Mouse (Mus musculus) hindbrain, embryonic 14.5 days (tissue): ENCODE data around the gene Wdr13. TPM values are rescaled to one million over a fixed set of nuclear protein-coding genes. Genes with fewer than 3 reads are reported as not detected.

Experiments
- ATAC-seq: fragments of 200-750 bp; cut with Nextera tagmentation; 2 replicates; pipeline ENCODE4 v1.8.0; 2017; ENCODE audit warnings: moderate number of reproducible peaks, mild to moderate bottlenecking, moderate TSS enrichment, moderate library complexity; ENCODE audit not compliant: low FRiP score
- DNase-seq: peaks from one replicate; pipeline ENCODE4 v3.0.0-alpha.2; 2015; ENCODE audit warnings: low spot score
- H3K27ac ChIP-seq: fragments of 300-500 bp; sonication (generic); 2 replicates; pipeline ENCODE4 v1.5.1; 2014; ENCODE audit warnings: mild to moderate bottlenecking, moderate library complexity
- H3K27me3 ChIP-seq: fragments of 300-500 bp; sonication (generic); 2 replicates; pipeline ENCODE4 v1.6.1; 2014; ENCODE audit warnings: mild to moderate bottlenecking, low read length, mixed read lengths; ENCODE audit not compliant: control insufficient read depth, insufficient read depth
- H3K36me3 ChIP-seq: fragments of 300-500 bp; sonication (generic); replicated peaks from 2 replicates; pipeline ENCODE4 v1.6.1; 2014; ENCODE audit not compliant: control insufficient read depth, insufficient read depth
- H3K4me1 ChIP-seq: fragments of 300-500 bp; sonication (generic); replicated peaks from 2 replicates; pipeline ENCODE4 v1.6.1; 2014; ENCODE audit warnings: antibody characterized with exemption, low read length, mixed read lengths; ENCODE audit not compliant: control insufficient read depth, insufficient read depth
- H3K4me2 ChIP-seq: fragments of 300-500 bp; sonication (generic); replicated peaks from 2 replicates; pipeline ENCODE4 v1.6.1; 2014; ENCODE audit warnings: mild to moderate bottlenecking, moderate library complexity
- H3K4me3 ChIP-seq: fragments of 300-500 bp; sonication (generic); replicated peaks from 2 replicates; pipeline ENCODE4 v1.5.1; 2014; ENCODE audit warnings: mild to moderate bottlenecking, low read length
- H3K9ac ChIP-seq: fragments of 300-500 bp; sonication (generic); 2 replicates; pipeline ENCODE4 v1.6.1; 2014
- H3K9me3 ChIP-seq: fragments of 300-500 bp; sonication (generic); 2 replicates; pipeline ENCODE4 v1.6.1; 2016; ENCODE audit warnings: low read length; ENCODE audit not compliant: control insufficient read depth
- WGBS: fragments of 180-500 bp; shearing (Covaris S2); extraction: QIAGEN DNeasy Blood & Tissue Kit; methylation state at CpG from one replicate; pipeline ENCODE4 v1.1.7; 2014; 5-methylcytosine and 5-hydroxymethylcytosine counted together
- polyA plus RNA-seq: library from polyadenylated mRNA; unstranded; fragments of >200 nt; fragmentation: Nextera tagmentation; extraction: Ambion mirVana; gene quantifications from 2 replicates; pipeline ENCODE4 v1.2.1, GENCODE M21; 2014

The Wdr13 gene
- polyA plus RNA-seq = 56.6 and 60.9 TPM in 2 replicates

- Histone ChIP-seq H3K36me3 (peaks cover 33% of the 10 kb centered on the region; the same call in 1 of the 2 replicates), H3K4me1 (peaks cover 5% of the 10 kb centered on the region; the same call in 1 of the 2 replicates), H3K27ac (peak within 1 kb of the TSS; percentile 97), H3K4me3 (peak within 1 kb of the TSS; percentile 57), H3K4me2 (peak within 1 kb of the TSS; percentile 54), H3K9ac (peak within 1 kb of the TSS; percentile 67), H3K27me3 (no peaks in the 10 kb centered on the region), H3K9me3 (no peaks in the 10 kb centered on the region)
- ATAC-seq (peak; percentile 86), DNase-seq (peak; percentile 88)
- 13% methylated on average over 36 of the region's 40 CpGs for WGBS
These were observed at the start of gene Wdr13 for GRCm38 (mm10) chrX:8132017-8132976. Gene Wdr13, minus strand, starts transcription at chrX:8132892.

- Histone ChIP-seq H3K36me3 (no peaks in the 10 kb centered on the region), H3K27me3 (no peaks in the 10 kb centered on the region), H3K27ac (no peak overlapping the region), H3K9ac (no peak overlapping the region), H3K9me3 (no peaks in the 10 kb centered on the region), H3K4me3 (no peak overlapping the region), H3K4me1 (0 out of 2 replicates have a peak, but pooled peaks cover 3% of the 10 kb centered on the region), H3K4me2 (no peak overlapping the region)
- DNase-seq (no peak), ATAC-seq (no peak)
- 92% methylated on average over 5 of the region's 5 CpGs for WGBS
These were observed 47.0 kb upstream of the Wdr13 start for GRCm38 (mm10) chrX:8179646-8180045.

- Histone ChIP-seq H3K4me3 (no peak overlapping the region), H3K4me1 (0 out of 2 replicates have a peak, but pooled peaks cover 6% of the 10 kb centered on the region), H3K9ac (no peak overlapping the region), H3K4me2 (no peak overlapping the region), H3K27ac (no peak overlapping the region), H3K27me3 (no peaks in the 10 kb centered on the region), H3K9me3 (no peaks in the 10 kb centered on the region), H3K36me3 (no peaks in the 10 kb centered on the region)
- DNase-seq = no peak
- 93% methylated on average over 2 of the region's 2 CpGs for WGBS
- ATAC-seq = no peak
These were observed 46.2 kb upstream of the Wdr13 start for GRCm38 (mm10) chrX:8178871-8179270.

GRCm38 (mm10) chrX:8175504-8176385, 43.1 kb upstream of the Wdr13 start, which contains the start of gene Tbc1d25:
Gene Tbc1d25, minus strand, starts transcription at chrX:8176181.
- H3K9me3 ChIP-seq = no peaks in the 10 kb centered on the region
- H3K4me2 ChIP-seq = peak within 1 kb of the TSS; percentile 54
- peak; percentile 81 for DNase-seq
- H3K27me3 ChIP-seq = no peaks in the 10 kb centered on the region
- WGBS = 16% methylated on average over 50 of the region's 56 CpGs
- peak within 1 kb of the TSS; percentile 64 for H3K4me3 ChIP-seq
- H3K4me1 ChIP-seq = 0 out of 2 replicates have a peak, but pooled peaks cover 6% of the 10 kb centered on the region
- H3K9ac ChIP-seq = peak within 1 kb of the TSS; percentile 65
- H3K27ac ChIP-seq = 0 out of 2 replicates have a peak within 1 kb of the TSS, but pooled peaks have one; percentile 9
- H3K36me3 ChIP-seq = no peaks in the 10 kb centered on the region; the same call in 1 of the 2 replicates
- ATAC-seq = peak; percentile 95

GRCm38 (mm10) chrX:8175169-8175503, 42.4 kb upstream of the Wdr13 start:
- no peaks in the 10 kb centered on the region for H3K9me3 ChIP-seq
- H3K4me3 ChIP-seq = peak overlapping the region; percentile 64
- ATAC-seq (no peak), DNase-seq (peak; percentile 24)
- H3K36me3 ChIP-seq = no peaks in the 10 kb centered on the region; the same call in 1 of the 2 replicates
- H3K4me1 ChIP-seq = 0 out of 2 replicates have a peak, but pooled peaks cover 6% of the 10 kb centered on the region
- H3K27ac ChIP-seq = no peak overlapping the region
- peak overlapping the region; percentile 54 for H3K4me2 ChIP-seq
- peak overlapping the region; percentile 65 for H3K9ac ChIP-seq
- 26% methylated on average over 4 of the region's 4 CpGs for WGBS
- H3K27me3 ChIP-seq = no peaks in the 10 kb centered on the region

- no peak overlapping the region for H3K9ac ChIP-seq
- ATAC-seq (no peak), DNase-seq (no peak)
- no peaks in the 10 kb centered on the region for H3K27me3 ChIP-seq
- H3K9me3 ChIP-seq = no peaks in the 10 kb centered on the region
- H3K4me3 ChIP-seq = no peak overlapping the region
- no peak overlapping the region for H3K27ac ChIP-seq
- no peak overlapping the region for H3K4me2 ChIP-seq
- no peaks in the 10 kb centered on the region for H3K4me1 ChIP-seq
- 91% methylated on average over 10 of the region's 10 CpGs for WGBS
- no peaks in the 10 kb centered on the region; the same call in none of the 2 replicates for H3K36me3 ChIP-seq
These were observed 35.3 kb upstream of the Wdr13 start for GRCm38 (mm10) chrX:8167716-8168647.

- Histone ChIP-seq H3K4me2 (no peak overlapping the region), H3K36me3 (no peaks in the 10 kb centered on the region)
These were observed 31.8 kb upstream of the Wdr13 start for GRCm38 (mm10) chrX:8164471-8164870.

GRCm38 (mm10) chrX:8163076-8163475, 30.4 kb upstream of the Wdr13 start:
- peaks cover 8% of the 10 kb centered on the region; the same call in 1 of the 2 replicates for H3K36me3 ChIP-seq
- H3K9ac ChIP-seq = no peak overlapping the region
- ATAC-seq (no peak), DNase-seq (no peak)
- no peak overlapping the region for H3K4me3 ChIP-seq
- 91% methylated on average over 5 of the region's 5 CpGs for WGBS
- H3K27ac ChIP-seq = no peak overlapping the region
- no peak overlapping the region for H3K4me2 ChIP-seq
- H3K9me3 ChIP-seq = no peaks in the 10 kb centered on the region
- H3K27me3 ChIP-seq = no peaks in the 10 kb centered on the region
- no peaks in the 10 kb centered on the region for H3K4me1 ChIP-seq

More at GRCm38 (mm10) chrX:8164471-8164870, 31.8 kb upstream of the Wdr13 start:
- H3K4me1 ChIP-seq = no peaks in the 10 kb centered on the region
- no peak overlapping the region for H3K27ac ChIP-seq
- H3K9ac ChIP-seq = no peak overlapping the region
- ATAC-seq = no peak
- no peak overlapping the region for H3K4me3 ChIP-seq
- no peaks in the 10 kb centered on the region for H3K27me3 ChIP-seq
- 93% methylated on average over 4 of the region's 4 CpGs for WGBS
- H3K9me3 ChIP-seq = no peaks in the 10 kb centered on the region
- DNase-seq = no peak
